Mouse (Mus musculus) neural tube, embryonic 13.5 days (tissue): ENCODE data around the gene Slc22a14. TPM values are rescaled to one million over a fixed set of nuclear protein-coding genes. Genes with fewer than 3 reads are reported as not detected.

Experiments used
- ATAC-seq: fragments of 200-750 bp; cut with Nextera tagmentation; 2 replicates; pipeline ENCODE4 v1.8.0; 2017; ENCODE audit warnings: low read depth, mild to moderate bottlenecking, moderate TSS enrichment, moderate library complexity
- H3K27ac ChIP-seq: fragments of 300-500 bp; sonication (generic); replicated peaks from 2 replicates; pipeline ENCODE4 v1.5.1; 2015; ENCODE audit warnings: moderate library complexity, mild to moderate bottlenecking, inconsistent platforms
- H3K27me3 ChIP-seq: fragments of 300-500 bp; sonication (generic); 2 replicates; pipeline ENCODE4 v1.6.1; 2015; ENCODE audit warnings: mild to moderate bottlenecking, inconsistent platforms
- H3K36me3 ChIP-seq: fragments of 300-500 bp; sonication (generic); 2 replicates; pipeline ENCODE4 v1.6.1; 2015; ENCODE audit warnings: mild to moderate bottlenecking, inconsistent platforms
- H3K4me1 ChIP-seq: fragments of 300-500 bp; sonication (generic); replicated peaks from 2 replicates; pipeline ENCODE4 v1.6.1; 2015; ENCODE audit warnings: inconsistent platforms
- H3K4me2 ChIP-seq: fragments of 300-500 bp; sonication (generic); 2 replicates; pipeline ENCODE4 v1.6.1; 2015; ENCODE audit warnings: inconsistent platforms, mild to moderate bottlenecking, moderate library complexity
- H3K4me3 ChIP-seq: fragments of 300-500 bp; sonication (generic); 2 replicates; pipeline ENCODE4 v1.5.1; 2015; ENCODE audit warnings: mild to moderate bottlenecking, inconsistent platforms
- H3K9ac ChIP-seq: fragments of 300-500 bp; sonication (generic); 2 replicates; pipeline ENCODE4 v1.6.1; 2015; ENCODE audit warnings: moderate library complexity, mild to moderate bottlenecking, inconsistent platforms
- H3K9me3 ChIP-seq: fragments of 300-500 bp; sonication (generic); 2 replicates; pipeline ENCODE4 v1.6.1; 2016; ENCODE audit warnings: inconsistent platforms
- WGBS: fragments of 180-500 bp; shearing (Covaris S2); methylation state at CpG from one replicate; pipeline ENCODE4 v1.1.7; 2015; 5-methylcytosine and 5-hydroxymethylcytosine counted together
- polyA plus RNA-seq: library from polyadenylated mRNA; unstranded; fragments of >200 nt; fragmentation: Nextera tagmentation; extraction: Ambion mirVana; gene quantifications from 2 replicates; pipeline ENCODE4 v1.2.1, GENCODE M21; 2015

Slc22a14 gene
- polyA plus RNA-seq, 1 experiment from 2014 or later = not detected

- Histone ChIP-seq H3K27me3 (peaks cover 18% of the 10 kb centered on the region), H3K36me3 (no peaks in the 10 kb centered on the region), H3K4me2 (no peak overlapping the region), H3K27ac (no peak overlapping the region), H3K9me3 (no peaks in the 10 kb centered on the region), H3K4me1 (peaks cover 31% of the 10 kb centered on the region), H3K9ac (no peak overlapping the region), H3K4me3 (no peak overlapping the region)
- WGBS = 91% methylated on average over 14 of the region's 14 CpGs
- ATAC-seq = no peak
These were observed 27.5 kb downstream of the Slc22a14 start for GRCm38 (mm10) chr9:119337842-119338241.

GRCm38 (mm10) chr9:119335571-119335970, 29.8 kb downstream of the Slc22a14 start:
- ATAC-seq = no peak
- Histone ChIP-seq H3K4me2 (no peak overlapping the region), H3K9me3 (no peaks in the 10 kb centered on the region), H3K9ac (no peak overlapping the region), H3K4me1 (peaks cover 15% of the 10 kb centered on the region), H3K27ac (no peak overlapping the region), H3K4me3 (no peak overlapping the region), H3K27me3 (peaks cover 18% of the 10 kb centered on the region), H3K36me3 (no peaks in the 10 kb centered on the region)
- WGBS = 86% methylated on average over 4 of the region's 4 CpGs

GRCm38 (mm10) chr9:119334834-119335233, 30.5 kb downstream of the Slc22a14 start:
- peaks cover 18% of the 10 kb centered on the region for H3K27me3 ChIP-seq
- H3K9me3 ChIP-seq = no peaks in the 10 kb centered on the region
- H3K4me2 ChIP-seq = no peak overlapping the region
- no peak overlapping the region for H3K27ac ChIP-seq
- no peak overlapping the region for H3K9ac ChIP-seq
- no peaks in the 10 kb centered on the region for H3K36me3 ChIP-seq
- ATAC-seq = no peak
- H3K4me3 ChIP-seq = no peak overlapping the region
- peaks cover 8% of the 10 kb centered on the region for H3K4me1 ChIP-seq
- 88% methylated on average over 2 of the region's 2 CpGs for WGBS

GRCm38 (mm10) chr9:119334324-119334723, 31.0 kb downstream of the Slc22a14 start:
- Histone ChIP-seq H3K4me2 (no peak overlapping the region), H3K27ac (no peak overlapping the region), H3K27me3 (peaks cover 14% of the 10 kb centered on the region), H3K4me1 (peaks cover 3% of the 10 kb centered on the region), H3K9ac (no peak overlapping the region), H3K9me3 (no peaks in the 10 kb centered on the region), H3K36me3 (no peaks in the 10 kb centered on the region), H3K4me3 (no peak overlapping the region)
- ATAC-seq = no peak
- WGBS = 72% methylated on average over 10 of the region's 10 CpGs

- Histone ChIP-seq H3K9ac (no peak overlapping the region), H3K9me3 (no peaks in the 10 kb centered on the region), H3K4me3 (no peak overlapping the region), H3K36me3 (no peaks in the 10 kb centered on the region), H3K27me3 (no peaks in the 10 kb centered on the region), H3K27ac (no peak overlapping the region), H3K4me1 (no peaks in the 10 kb centered on the region), H3K4me2 (no peak overlapping the region)
- ATAC-seq = no peak
- WGBS = 88% methylated on average over 15 of the region's 15 CpGs
These were observed 35.0 kb downstream of the Slc22a14 start for GRCm38 (mm10) chr9:119330186-119330963.

- 88% methylated on average over 3 of the region's 3 CpGs for WGBS
- no peaks in the 10 kb centered on the region for H3K36me3 ChIP-seq
- ATAC-seq = no peak
These were observed 36.9 kb downstream of the Slc22a14 start for GRCm38 (mm10) chr9:119328488-119328887.

GRCm38 (mm10) chr9:119324130-119324529, 41.2 kb downstream of the Slc22a14 start:
- Histone ChIP-seq H3K27ac (no peak overlapping the region), H3K36me3 (no peaks in the 10 kb centered on the region), H3K4me1 (peaks cover 34% of the 10 kb centered on the region), H3K9me3 (no peaks in the 10 kb centered on the region), H3K4me3 (no peak overlapping the region), H3K9ac (no peak overlapping the region), H3K27me3 (no peaks in the 10 kb centered on the region), H3K4me2 (no peak overlapping the region)
- no peak for ATAC-seq
- WGBS = 70% methylated on average over 1 of the region's 1 CpGs

More at GRCm38 (mm10) chr9:119328488-119328887, 36.9 kb downstream of the Slc22a14 start:
- Histone ChIP-seq H3K4me3 (no peak overlapping the region), H3K9me3 (no peaks in the 10 kb centered on the region), H3K4me2 (no peak overlapping the region), H3K27ac (no peak overlapping the region), H3K27me3 (no peaks in the 10 kb centered on the region), H3K4me1 (peaks cover 6% of the 10 kb centered on the region; the same call in 1 of the 2 replicates), H3K9ac (no peak overlapping the region)

- 10% methylated on average over 9 of the region's 9 CpGs for WGBS
- H3K4me3 ChIP-seq = peak overlapping the region; percentile 98
- peak overlapping the region; percentile 89 for H3K9ac ChIP-seq
- ATAC-seq = no peak
- no peaks in the 10 kb centered on the region for H3K36me3 ChIP-seq
- H3K27me3 ChIP-seq = no peaks in the 10 kb centered on the region
- peak overlapping the region; percentile 76 for H3K4me2 ChIP-seq
- no peaks in the 10 kb centered on the region for H3K9me3 ChIP-seq
- peaks cover 34% of the 10 kb centered on the region for H3K4me1 ChIP-seq
- peak overlapping the region; percentile 95 for H3K27ac ChIP-seq
These were observed 42.1 kb downstream of the Slc22a14 start for GRCm38 (mm10) chr9:119323260-119323645.

GRCm38 (mm10) chr9:119322289-119323259, 42.8 kb downstream of the Slc22a14 start, which contains the start of gene Oxsr1:
Gene Oxsr1, minus strand, starts transcription at chr9:119322427.
- H3K9me3 ChIP-seq = no peaks in the 10 kb centered on the region
- H3K9ac ChIP-seq = peak within 1 kb of the TSS; percentile 89
- peak within 1 kb of the TSS; percentile 95 for H3K27ac ChIP-seq
- H3K36me3 ChIP-seq = no peaks in the 10 kb centered on the region
- ATAC-seq = peak; percentile 97
- peak within 1 kb of the TSS; percentile 98 for H3K4me3 ChIP-seq
- H3K27me3 ChIP-seq = no peaks in the 10 kb centered on the region
- H3K4me2 ChIP-seq = peak within 1 kb of the TSS; percentile 98
- WGBS = under 1% methylated on average over 76 of the region's 76 CpGs
- H3K4me1 ChIP-seq = peaks cover 34% of the 10 kb centered on the region

- peak overlapping the region; percentile 89 for H3K9ac ChIP-seq
- 1% methylated on average over 50 of the region's 59 CpGs for WGBS
- H3K4me1 ChIP-seq = peaks cover 34% of the 10 kb centered on the region
- peak overlapping the region; percentile 98 for H3K4me2 ChIP-seq
- ATAC-seq = peak; percentile 43
- H3K27ac ChIP-seq = peak overlapping the region; percentile 95
- H3K27me3 ChIP-seq = no peaks in the 10 kb centered on the region
- H3K9me3 ChIP-seq = no peaks in the 10 kb centered on the region
- H3K36me3 ChIP-seq = no peaks in the 10 kb centered on the region
- H3K4me3 ChIP-seq = peak overlapping the region; percentile 98
These were observed 43.7 kb downstream of the Slc22a14 start for GRCm38 (mm10) chr9:119321392-119322229.

GRCm38 (mm10) chr9:119320946-119321345, 44.4 kb downstream of the Slc22a14 start:
- H3K27me3 ChIP-seq = no peaks in the 10 kb centered on the region
- 8% methylated on average over 7 of the region's 7 CpGs for WGBS
- H3K4me3 ChIP-seq = peak overlapping the region; percentile 98
- no peak for ATAC-seq
- peaks cover 34% of the 10 kb centered on the region for H3K4me1 ChIP-seq
- H3K27ac ChIP-seq = no peak overlapping the region
- peak overlapping the region; percentile 89 for H3K9ac ChIP-seq
- H3K4me2 ChIP-seq = peak overlapping the region; percentile 98
- H3K36me3 ChIP-seq = no peaks in the 10 kb centered on the region
- no peaks in the 10 kb centered on the region for H3K9me3 ChIP-seq
